Mouse (Mus musculus) heart, embryonic 11.5 days (tissue): ENCODE results near the gene Rfxap. TPM values are rescaled to one million over a fixed set of nuclear protein-coding genes. Genes with fewer than 3 reads are reported as not detected.

Experiments used
- ATAC-seq: fragments of 200-750 bp; cut with Nextera tagmentation; replicated peaks from 2 replicates; pipeline ENCODE4 v1.8.0; 2017; ENCODE audit warnings: moderate library complexity; ENCODE audit not compliant: insufficient number of reproducible peaks, low FRiP score, low TSS enrichment
- H3K27ac ChIP-seq: fragments of 300-500 bp; sonication (generic); 2 replicates; pipeline ENCODE4 v1.5.1; 2014; ENCODE audit warnings: mild to moderate bottlenecking, low read depth, low read length
- H3K27me3 ChIP-seq: fragments of 300-500 bp; sonication (generic); 2 replicates; pipeline ENCODE4 v1.6.1; 2014; ENCODE audit warnings: mild to moderate bottlenecking, low read length, mixed read lengths; ENCODE audit not compliant: control insufficient read depth, insufficient read depth
- H3K36me3 ChIP-seq: fragments of 300-500 bp; sonication (generic); 2 replicates; pipeline ENCODE4 v1.6.1; 2014; ENCODE audit warnings: mild to moderate bottlenecking, low read length, moderate library complexity, mixed read lengths; ENCODE audit not compliant: control insufficient read depth, insufficient read depth
- H3K4me1 ChIP-seq: fragments of 300-500 bp; sonication (generic); 2 replicates; pipeline ENCODE4 v1.6.1; 2014; ENCODE audit warnings: low read length; ENCODE audit not compliant: control insufficient read depth, insufficient read depth
- H3K4me2 ChIP-seq: fragments of 300-500 bp; sonication (generic); 2 replicates; pipeline ENCODE4 v1.6.1; 2014; ENCODE audit warnings: mild to moderate bottlenecking, moderate library complexity
- H3K4me3 ChIP-seq: fragments of 300-500 bp; sonication (generic); 2 replicates; pipeline ENCODE4 v1.5.1; 2014; ENCODE audit warnings: low read depth, low read length
- H3K9ac ChIP-seq: fragments of 300-500 bp; sonication (generic); 2 replicates; pipeline ENCODE4 v1.6.1; 2014; ENCODE audit warnings: mild to moderate bottlenecking, low read depth, low read length, moderate library complexity
- H3K9me3 ChIP-seq: fragments of 300-500 bp; sonication (generic); replicated peaks from 2 replicates; pipeline ENCODE4 v1.6.1; 2016; ENCODE audit warnings: low read length; ENCODE audit not compliant: control insufficient read depth
- WGBS: fragments of 180-500 bp; shearing (Covaris S2); extraction: QIAGEN DNeasy Blood & Tissue Kit; methylation state at CpG from one replicate; pipeline ENCODE4 v1.1.7; 2014; ENCODE audit not compliant: insufficient replicate concordance; 5-methylcytosine and 5-hydroxymethylcytosine counted together
- polyA plus RNA-seq: library from polyadenylated mRNA; unstranded; fragments of >200 nt; fragmentation: Nextera tagmentation; extraction: Ambion mirVana; gene quantifications from 2 replicates; pipeline ENCODE4 v1.2.1, GENCODE M21; 2014

Rfxap gene
- polyA plus RNA-seq = 30.7 and 34.3 TPM in 2 replicates

DNA sequence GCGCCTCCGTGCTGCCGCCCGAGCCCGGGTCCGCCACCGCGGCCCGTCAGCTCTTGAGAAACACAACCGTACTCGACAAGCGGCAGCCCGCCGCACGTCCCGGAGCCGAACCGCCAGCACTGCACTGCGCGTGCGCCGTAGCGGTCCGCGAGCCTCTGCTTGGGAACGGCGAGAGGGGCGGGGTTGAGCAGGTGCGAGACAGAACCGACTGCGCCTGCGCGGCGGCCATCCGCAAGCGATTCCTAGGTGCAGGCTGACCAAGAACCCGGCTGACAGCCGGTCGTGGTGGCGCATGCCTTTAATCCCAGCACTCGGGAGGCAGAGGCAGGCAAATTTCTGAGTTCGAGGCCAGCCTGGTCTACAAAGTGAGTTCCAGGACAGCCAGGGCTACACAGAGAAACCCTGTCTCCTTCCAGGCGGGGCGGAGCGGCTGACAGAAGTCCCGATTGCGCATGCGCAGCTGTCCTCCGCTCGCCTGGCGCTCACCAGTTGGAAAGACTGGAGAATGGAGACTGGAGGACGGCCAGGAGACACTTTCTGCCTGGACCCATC lies at the start of gene Rfxap:
TSS of gene Rfxap (minus strand) at position 126 of the 552 bp plus-strand sequence.
- Histone ChIP-seq H3K36me3 (peaks cover 6% of the 10 kb centered on the region), H3K4me1 (peaks cover 5% of the 10 kb centered on the region), H3K27ac (peak within 1 kb of the TSS; percentile 92), H3K4me3 (peak within 1 kb of the TSS; percentile 92), H3K4me2 (peak within 1 kb of the TSS; percentile 76), H3K27me3 (0 out of 2 replicates have a peak, but pooled peaks cover 2% of the 10 kb centered on the region), H3K9ac (peak within 1 kb of the TSS; percentile 94), H3K9me3 (no peaks in the 10 kb centered on the region)
- under 1% methylated on average over 52 of the region's 52 CpGs for WGBS
- ATAC-seq = peak; percentile 92

DNA sequence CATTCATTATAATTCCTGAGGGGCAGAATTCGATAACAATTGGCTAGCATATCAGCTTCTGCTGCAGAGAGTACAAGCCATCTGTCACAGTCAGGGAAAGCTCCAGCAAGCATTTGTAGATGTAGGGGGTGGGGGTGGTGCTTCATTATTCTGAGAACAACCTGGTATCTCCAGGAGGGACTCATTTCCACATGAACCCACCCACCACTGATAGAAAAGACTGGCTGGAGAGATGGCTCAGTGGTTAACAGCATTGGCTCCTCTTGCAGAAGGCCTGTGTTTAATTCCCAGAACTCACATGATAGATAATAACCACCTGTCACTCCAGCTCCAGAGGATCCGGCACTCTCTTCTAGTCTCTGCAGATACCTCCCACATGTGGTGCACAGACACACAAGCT lies 27.8 kb upstream of the Rfxap start:
- Histone ChIP-seq H3K9me3 (no peaks in the 10 kb centered on the region), H3K36me3 (no peaks in the 10 kb centered on the region)
- 66% methylated on average over 2 of the region's 2 CpGs for WGBS

DNA sequence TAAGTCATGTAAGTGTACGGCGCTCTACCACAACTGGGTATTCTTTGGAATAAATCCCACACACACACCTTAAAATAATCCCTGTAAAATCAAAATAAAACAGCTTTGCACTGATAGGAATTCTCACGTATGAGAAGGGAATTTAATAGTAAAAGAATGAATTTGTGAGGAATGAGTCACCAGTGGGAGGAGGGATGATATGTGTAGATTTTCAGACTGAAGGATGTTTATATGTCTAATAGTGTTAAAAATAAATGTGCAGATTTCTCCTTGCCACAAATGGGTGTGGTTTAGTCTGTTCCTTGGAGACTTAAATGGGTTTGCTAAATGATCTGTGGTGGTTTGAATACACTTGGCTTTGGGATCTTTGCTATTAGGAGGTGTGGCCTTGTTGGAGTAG lies 24.9 kb upstream of the Rfxap start:
- Histone ChIP-seq H3K27me3 (no peaks in the 10 kb centered on the region), H3K4me3 (no peak overlapping the region), H3K27ac (no peak overlapping the region), H3K4me1 (no peaks in the 10 kb centered on the region), H3K9ac (no peak overlapping the region), H3K9me3 (no peaks in the 10 kb centered on the region), H3K4me2 (no peak overlapping the region), H3K36me3 (no peaks in the 10 kb centered on the region)
- ATAC-seq = no peak
- WGBS = 88% methylated on average over 3 of the region's 3 CpGs

More for the DNA sequence above, 27.8 kb upstream of the Rfxap start:
- no peak for ATAC-seq
- Histone ChIP-seq H3K9ac (no peak overlapping the region), H3K27me3 (no peaks in the 10 kb centered on the region), H3K4me1 (no peaks in the 10 kb centered on the region), H3K4me2 (no peak overlapping the region), H3K4me3 (no peak overlapping the region), H3K27ac (no peak overlapping the region)

- no peaks in the 10 kb centered on the region for H3K36me3 ChIP-seq
- H3K9ac ChIP-seq = no peak overlapping the region
- no peak for ATAC-seq
- H3K4me2 ChIP-seq = no peak overlapping the region
- no peaks in the 10 kb centered on the region for H3K4me1 ChIP-seq
- H3K27me3 ChIP-seq = no peaks in the 10 kb centered on the region
- WGBS = 75% methylated on average over 5 of the region's 5 CpGs
- no peaks in the 10 kb centered on the region for H3K9me3 ChIP-seq
- H3K27ac ChIP-seq = no peak overlapping the region
- H3K4me3 ChIP-seq = no peak overlapping the region
Observed at GRCm38 (mm10) chr3:54822526-54822925, 14.9 kb upstream of the Rfxap start.

GRCm38 (mm10) chr3:54815292-54815691 lies 7.7 kb upstream of the Rfxap start:
- Histone ChIP-seq H3K4me1 (no peaks in the 10 kb centered on the region), H3K9me3 (no peaks in the 10 kb centered on the region), H3K27ac (no peak overlapping the region), H3K4me3 (no peak overlapping the region), H3K4me2 (no peak overlapping the region), H3K27me3 (0 out of 2 replicates have a peak, but pooled peaks cover 2% of the 10 kb centered on the region), H3K9ac (no peak overlapping the region), H3K36me3 (no peaks in the 10 kb centered on the region)
- WGBS = 26% methylated on average over 3 of the region's 3 CpGs
- no peak for ATAC-seq

DNA sequence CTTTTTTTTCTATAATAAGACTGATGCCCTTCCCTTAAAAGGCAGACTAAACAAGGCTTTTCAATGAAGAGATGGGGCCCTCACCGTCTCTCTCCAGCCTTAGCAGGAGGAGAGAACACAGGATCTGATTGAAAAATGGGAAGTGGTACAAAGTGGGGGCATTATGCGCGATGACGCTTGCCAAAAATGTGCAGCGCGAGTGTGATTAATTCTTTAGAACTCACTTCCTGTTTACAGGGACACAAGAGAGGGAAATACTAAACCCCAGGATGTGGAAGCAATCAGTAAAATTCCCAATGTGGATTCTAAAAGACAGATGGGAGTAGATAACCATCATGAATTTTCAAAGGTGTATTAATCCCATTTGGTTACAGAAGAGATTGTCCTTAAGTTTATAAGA lies 7.0 kb upstream of the Rfxap start:
- no peak overlapping the region for H3K4me3 ChIP-seq
- 75% methylated on average over 6 of the region's 6 CpGs for WGBS
- 0 out of 2 replicates have a peak, but pooled peaks cover 2% of the 10 kb centered on the region for H3K27me3 ChIP-seq
- H3K9ac ChIP-seq = no peak overlapping the region
- H3K4me1 ChIP-seq = no peaks in the 10 kb centered on the region
- H3K36me3 ChIP-seq = no peaks in the 10 kb centered on the region
- H3K4me2 ChIP-seq = no peak overlapping the region
- H3K9me3 ChIP-seq = no peaks in the 10 kb centered on the region
- ATAC-seq = no peak
- no peak overlapping the region for H3K27ac ChIP-seq

GRCm38 (mm10) chr3:54813418-54813988 lies 5.9 kb upstream of the Rfxap start:
- no peak overlapping the region for H3K9ac ChIP-seq
- H3K4me3 ChIP-seq = no peak overlapping the region
- H3K27ac ChIP-seq = no peak overlapping the region
- H3K27me3 ChIP-seq = 0 out of 2 replicates have a peak, but pooled peaks cover 2% of the 10 kb centered on the region
- WGBS = 66% methylated on average over 6 of the region's 6 CpGs
- H3K4me2 ChIP-seq = no peak overlapping the region
- no peaks in the 10 kb centered on the region for H3K9me3 ChIP-seq
- no peak for ATAC-seq
- H3K36me3 ChIP-seq = no peaks in the 10 kb centered on the region
- no peaks in the 10 kb centered on the region; the same call in 1 of the 2 replicates for H3K4me1 ChIP-seq

- Histone ChIP-seq H3K4me3 (no peak overlapping the region), H3K27ac (no peak overlapping the region), H3K4me2 (no peak overlapping the region), H3K9ac (no peak overlapping the region), H3K9me3 (no peaks in the 10 kb centered on the region), H3K36me3 (no peaks in the 10 kb centered on the region), H3K27me3 (0 out of 2 replicates have a peak, but pooled peaks cover 2% of the 10 kb centered on the region), H3K4me1 (peaks cover under 1% of the 10 kb centered on the region; the same call in 1 of the 2 replicates)
- 44% methylated on average over 1 of the region's 1 CpGs for WGBS
- no peak for ATAC-seq
Observed at GRCm38 (mm10) chr3:54811616-54812015, 4.0 kb upstream of the Rfxap start.

GRCm38 (mm10) chr3:54809111-54809510 lies 1.5 kb upstream of the Rfxap start:
- 43% methylated on average over 5 of the region's 5 CpGs for WGBS

More at GRCm38 (mm10) chr3:54809111-54809510, 1.5 kb upstream of the Rfxap start:
- H3K4me1 ChIP-seq = peaks cover 5% of the 10 kb centered on the region
- H3K27ac ChIP-seq = no peak overlapping the region
- H3K4me2 ChIP-seq = no peak overlapping the region
- no peak overlapping the region for H3K9ac ChIP-seq
- no peaks in the 10 kb centered on the region for H3K9me3 ChIP-seq
- H3K27me3 ChIP-seq = 0 out of 2 replicates have a peak, but pooled peaks cover 2% of the 10 kb centered on the region
- no peak overlapping the region for H3K4me3 ChIP-seq
- peaks cover 2% of the 10 kb centered on the region for H3K36me3 ChIP-seq
- no peak for ATAC-seq
